Mouse (Mus musculus) stomach, embryonic 14.5 days (tissue): ENCODE results near the gene Gm28710. TPM values are rescaled to one million over a fixed set of nuclear protein-coding genes. Genes with fewer than 3 reads are reported as not detected.

ENCODE experiments used
- ATAC-seq: fragments of 200-750 bp; cut with Nextera tagmentation; 2 replicates; pipeline ENCODE4 v1.8.0; 2017; ENCODE audit warnings: low read depth, moderate TSS enrichment; ENCODE audit not compliant: insufficient number of reproducible peaks, insufficient read depth, low FRiP score
- H3K27ac ChIP-seq: fragments of 300-500 bp; sonication (generic); 2 replicates; pipeline ENCODE4 v1.5.1; 2014; ENCODE audit warnings: mild to moderate bottlenecking, low read length, moderate library complexity, mixed read lengths
- H3K27me3 ChIP-seq: fragments of 300-500 bp; sonication (generic); 2 replicates; pipeline ENCODE4 v1.6.1; 2014; ENCODE audit warnings: low read length, control low read depth, mixed read lengths; ENCODE audit not compliant: control insufficient read depth, insufficient read depth
- H3K36me3 ChIP-seq: fragments of 300-500 bp; sonication (generic); 2 replicates; pipeline ENCODE4 v1.6.1; 2014; ENCODE audit warnings: mild to moderate bottlenecking, control low read depth, low read length, moderate library complexity, mixed read lengths; ENCODE audit not compliant: control insufficient read depth, insufficient read depth
- H3K4me1 ChIP-seq: fragments of 300-500 bp; sonication (generic); 2 replicates; pipeline ENCODE4 v1.6.1; 2014; ENCODE audit warnings: low read length, control low read depth, mixed read lengths; ENCODE audit not compliant: control insufficient read depth, insufficient read depth
- H3K4me2 ChIP-seq: fragments of 300-500 bp; sonication (generic); replicated peaks from 2 replicates; pipeline ENCODE4 v1.6.1; 2014; ENCODE audit warnings: low read depth, low read length, control low read depth
- H3K4me3 ChIP-seq: fragments of 300-500 bp; sonication (generic); 2 replicates; pipeline ENCODE4 v1.5.1; 2014; ENCODE audit warnings: low read depth, low read length, control low read depth
- H3K9ac ChIP-seq: fragments of 300-500 bp; sonication (generic); replicated peaks from 2 replicates; pipeline ENCODE4 v1.6.1; 2014; ENCODE audit warnings: low read depth, mild to moderate bottlenecking, control low read depth, low read length, moderate library complexity, mixed read lengths
- H3K9me3 ChIP-seq: fragments of 300-500 bp; sonication (generic); 2 replicates; pipeline ENCODE4 v1.6.1; 2016; ENCODE audit warnings: low read depth, low read length, control low read depth; ENCODE audit not compliant: control insufficient read depth
- WGBS: fragments of 180-500 bp; shearing (Covaris S2); extraction: QIAGEN DNeasy Blood & Tissue Kit; methylation state at CpG from one replicate; pipeline ENCODE4 v1.1.7; 2014; 5-methylcytosine and 5-hydroxymethylcytosine counted together
- polyA plus RNA-seq: library from polyadenylated mRNA; unstranded; fragments of >200 nt; fragmentation: Nextera tagmentation; extraction: Ambion mirVana; gene quantifications from 2 replicates; pipeline ENCODE4 v1.2.1, GENCODE M21; 2014

The Gm28710 gene
- 0.24 TPM in 1 of 2 replicates, not detected in the other for polyA plus RNA-seq

DNA sequence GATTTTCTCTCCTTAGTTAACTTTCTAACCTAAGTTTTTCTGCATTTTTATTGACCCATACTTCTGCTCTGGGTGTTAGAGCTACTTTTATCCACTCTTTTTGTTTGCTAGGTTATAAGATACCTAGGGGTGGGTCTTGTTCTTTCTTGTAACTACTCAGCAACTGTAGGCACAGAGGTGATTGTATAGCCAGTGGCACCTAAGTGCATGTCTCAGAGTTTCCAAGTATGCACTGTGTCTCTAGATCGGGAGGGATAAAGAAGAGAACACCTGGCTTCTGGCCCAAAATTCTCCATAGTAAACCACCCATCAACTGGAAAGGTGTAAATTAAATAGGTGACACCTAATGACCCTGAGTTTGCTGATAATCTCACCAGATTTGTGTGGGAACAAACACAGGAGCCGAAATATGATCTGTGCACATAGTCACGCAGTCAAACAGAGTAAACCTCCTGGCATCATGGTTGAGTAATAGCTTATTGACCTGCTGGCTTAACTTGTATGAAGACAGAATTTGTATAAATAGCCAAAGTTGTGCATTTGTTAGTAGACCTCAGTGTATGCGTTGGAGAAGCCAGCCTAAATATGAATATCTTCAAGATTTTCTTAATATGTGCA lies at the start of gene Gm28710:
Gene Gm28710 (plus strand): TSS at position 568 of the 618 bp plus-strand sequence.
- ATAC-seq, result 0 out of 2 replicates have a peak, but pooled peaks have one; percentile 42
- WGBS, result 55% methylated on average over 4 of the region's 4 CpGs
- no peak within 1 kb of the TSS for H3K4me2 ChIP-seq

GRCm38 (mm10) chr5:16777176-16777575 lies 14.4 kb upstream of the Gm28710 start:
- H3K9ac ChIP-seq, result no peak overlapping the region
- no peak overlapping the region for H3K4me2 ChIP-seq
- no peak for ATAC-seq
- H3K9me3 ChIP-seq, result no peaks in the 10 kb centered on the region
- no peaks in the 10 kb centered on the region for H3K4me1 ChIP-seq
- WGBS, result 69% methylated on average over 2 of the region's 2 CpGs
- H3K27ac ChIP-seq, result no peak overlapping the region
- no peak overlapping the region for H3K4me3 ChIP-seq
- H3K36me3 ChIP-seq, result no peaks in the 10 kb centered on the region
- H3K27me3 ChIP-seq, result no peaks in the 10 kb centered on the region

More for the DNA sequence above, at the start of gene Gm28710:
- no peaks in the 10 kb centered on the region for H3K27me3 ChIP-seq
- no peak within 1 kb of the TSS for H3K9ac ChIP-seq
- no peaks in the 10 kb centered on the region for H3K4me1 ChIP-seq
- H3K27ac ChIP-seq, result no peak within 1 kb of the TSS
- H3K9me3 ChIP-seq, result no peaks in the 10 kb centered on the region
- H3K36me3 ChIP-seq, result no peaks in the 10 kb centered on the region
- no peak within 1 kb of the TSS for H3K4me3 ChIP-seq

- Histone ChIP-seq H3K27me3 (no peaks in the 10 kb centered on the region), H3K27ac (no peak overlapping the region), H3K4me3 (no peak overlapping the region), H3K4me1 (no peaks in the 10 kb centered on the region), H3K9me3 (no peaks in the 10 kb centered on the region), H3K9ac (no peak overlapping the region), H3K36me3 (no peaks in the 10 kb centered on the region), H3K4me2 (no peak overlapping the region)
- no peak for ATAC-seq
- 81% methylated on average over 6 of the region's 6 CpGs for WGBS
Observed at GRCm38 (mm10) chr5:16778610-16779172, 12.9 kb upstream of the Gm28710 start.

DNA sequence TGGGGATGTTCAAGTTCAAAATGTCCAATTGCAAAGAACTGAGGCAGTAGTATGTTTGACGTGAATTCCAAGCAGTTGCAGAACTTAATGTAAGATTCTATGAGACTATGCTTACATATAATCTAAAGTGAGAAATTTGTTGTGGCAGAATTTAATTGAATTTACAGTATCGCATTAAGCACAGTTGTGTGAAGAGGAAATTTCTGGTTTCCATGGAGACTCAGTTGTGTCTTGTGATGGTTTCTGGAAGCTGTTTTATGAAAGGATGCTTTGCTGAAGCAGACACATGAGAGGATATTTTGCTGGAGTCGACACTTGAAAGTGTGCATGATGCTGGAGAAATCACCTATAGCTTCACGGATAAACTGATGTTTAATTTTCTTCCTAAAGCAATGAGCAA lies 6.0 kb upstream of the Gm28710 start:
- H3K4me3 ChIP-seq, result no peak overlapping the region
- H3K27ac ChIP-seq, result no peak overlapping the region
- no peaks in the 10 kb centered on the region for H3K27me3 ChIP-seq
- H3K4me2 ChIP-seq, result no peak overlapping the region
- H3K4me1 ChIP-seq, result no peaks in the 10 kb centered on the region
- 87% methylated on average over 4 of the region's 4 CpGs for WGBS
- ATAC-seq, result no peak
- no peak overlapping the region for H3K9ac ChIP-seq
- H3K9me3 ChIP-seq, result no peaks in the 10 kb centered on the region
- no peaks in the 10 kb centered on the region for H3K36me3 ChIP-seq

DNA sequence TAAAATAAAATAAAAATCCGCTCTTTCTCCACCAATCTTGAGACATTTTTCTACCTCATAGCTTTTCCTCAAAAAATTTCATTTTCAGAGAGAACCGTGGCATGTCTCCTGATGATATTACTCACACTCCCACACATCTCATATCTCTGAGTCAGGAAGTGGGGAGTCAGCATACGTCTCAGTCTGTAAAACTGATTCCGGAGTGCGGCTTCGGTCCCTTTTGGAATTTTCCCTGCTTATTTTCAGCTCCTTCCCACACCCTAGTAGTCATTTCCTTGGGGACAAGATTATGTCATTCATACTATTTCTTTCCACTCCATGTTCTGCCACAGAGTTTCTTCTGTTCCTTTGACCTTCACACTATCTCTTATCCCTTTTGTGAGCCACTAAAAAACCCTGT lies 3.4 kb downstream of the Gm28710 start:
- H3K4me1 ChIP-seq, result no peaks in the 10 kb centered on the region
- ATAC-seq, result no peak
- H3K4me3 ChIP-seq, result no peak overlapping the region
- no peaks in the 10 kb centered on the region for H3K9me3 ChIP-seq
- H3K36me3 ChIP-seq, result no peaks in the 10 kb centered on the region
- WGBS, result 79% methylated on average over 6 of the region's 6 CpGs
- H3K27ac ChIP-seq, result no peak overlapping the region
- no peak overlapping the region for H3K4me2 ChIP-seq
- H3K27me3 ChIP-seq, result no peaks in the 10 kb centered on the region
- H3K9ac ChIP-seq, result no peak overlapping the region

GRCm38 (mm10) chr5:16802726-16803125 lies 11.1 kb downstream of the Gm28710 start:
- Histone ChIP-seq H3K9me3 (no peaks in the 10 kb centered on the region), H3K36me3 (no peaks in the 10 kb centered on the region), H3K4me3 (no peak overlapping the region), H3K4me2 (no peak overlapping the region), H3K27me3 (no peaks in the 10 kb centered on the region), H3K4me1 (no peaks in the 10 kb centered on the region), H3K27ac (no peak overlapping the region), H3K9ac (no peak overlapping the region)
- 67% methylated on average over 4 of the region's 4 CpGs for WGBS
- no peak for ATAC-seq

DNA sequence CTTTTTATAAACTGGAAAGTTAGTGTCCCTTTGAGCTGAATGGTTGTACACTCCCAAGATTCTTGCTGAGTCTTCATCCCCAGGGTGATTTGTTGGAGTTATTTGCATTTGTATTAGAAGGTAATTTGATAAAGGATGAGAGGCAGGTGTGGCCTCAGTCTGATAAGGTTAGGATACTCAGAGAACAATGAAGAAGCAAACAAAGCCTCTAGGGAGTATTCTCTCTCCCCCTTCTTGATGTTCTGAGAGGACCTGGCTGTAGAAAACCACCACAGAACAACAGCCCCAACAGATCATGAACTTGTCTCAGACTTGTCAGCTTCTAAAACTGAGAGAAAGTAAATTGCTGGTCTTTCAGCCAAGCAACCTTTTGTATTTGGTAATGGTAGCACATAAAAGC lies 47.4 kb downstream of the Gm28710 start:
- H3K9ac ChIP-seq, result no peak overlapping the region
- ATAC-seq, result no peak
- no peak overlapping the region for H3K4me3 ChIP-seq
- no peaks in the 10 kb centered on the region for H3K4me1 ChIP-seq
- no peaks in the 10 kb centered on the region for H3K9me3 ChIP-seq
- H3K27me3 ChIP-seq, result no peaks in the 10 kb centered on the region
- no peak overlapping the region for H3K27ac ChIP-seq
- H3K4me2 ChIP-seq, result no peak overlapping the region
- H3K36me3 ChIP-seq, result no peaks in the 10 kb centered on the region

GRCm38 (mm10) chr5:16869309-16869915 lies 77.8 kb downstream of the Gm28710 start:
- H3K27ac ChIP-seq, result no peak overlapping the region
- WGBS, result 44% methylated on average over 2 of the region's 2 CpGs
- no peak overlapping the region for H3K4me3 ChIP-seq
- H3K9me3 ChIP-seq, result no peaks in the 10 kb centered on the region
- ATAC-seq, result no peak
- no peaks in the 10 kb centered on the region for H3K27me3 ChIP-seq
- no peaks in the 10 kb centered on the region for H3K36me3 ChIP-seq
- no peaks in the 10 kb centered on the region for H3K4me1 ChIP-seq
- H3K4me2 ChIP-seq, result no peak overlapping the region
- no peak overlapping the region for H3K9ac ChIP-seq
